Mouse (Mus musculus) limb, embryonic 10.5 days (tissue): Measurements from ENCODE around the gene Slc6a21. TPM values are rescaled to one million over a fixed set of nuclear protein-coding genes. Genes with fewer than 3 reads are reported as not detected.

Experiments used
- DNase-seq: peaks from one replicate; pipeline ENCODE4 v3.0.0-alpha.2; 2017; ENCODE audit warnings: low spot score
- H3K27ac ChIP-seq: fragments of 300-500 bp; sonication (generic); 2 replicates; pipeline ENCODE4 v1.5.1; 2016; ENCODE audit warnings: mild to moderate bottlenecking
- H3K27me3 ChIP-seq: fragments of 300-500 bp; sonication (generic); 2 replicates; pipeline ENCODE4 v1.6.1; 2016; ENCODE audit warnings: low read depth, mild to moderate bottlenecking; ENCODE audit not compliant: poor library complexity, severe bottlenecking
- H3K36me3 ChIP-seq: fragments of 300-500 bp; sonication (generic); 2 replicates; pipeline ENCODE4 v1.6.1; 2016; ENCODE audit warnings: mild to moderate bottlenecking, moderate library complexity
- H3K4me1 ChIP-seq: fragments of 300-500 bp; sonication (generic); 2 replicates; pipeline ENCODE4 v1.6.1; 2016
- H3K4me3 ChIP-seq: fragments of 300-500 bp; sonication (generic); 2 replicates; pipeline ENCODE4 v1.5.1; 2016; ENCODE audit warnings: mild to moderate bottlenecking, moderate library complexity
- H3K9me3 ChIP-seq: fragments of 300-500 bp; sonication (generic); replicated peaks from 2 replicates; pipeline ENCODE4 v1.6.1; 2016; ENCODE audit warnings: mild to moderate bottlenecking
- WGBS: fragments of 180-500 bp; shearing (Covaris S2); methylation state at CpG from one replicate; pipeline ENCODE4 v1.1.7; 2016; 5-methylcytosine and 5-hydroxymethylcytosine counted together
- polyA plus RNA-seq: library from polyadenylated mRNA; unstranded; fragments of >200 nt; fragmentation: Nextera tagmentation; extraction: Ambion mirVana; gene quantifications from 2 replicates; pipeline ENCODE4 v1.2.1, GENCODE M21; 2016

Gene Slc6a21
- polyA plus RNA-seq, 1 experiment from 2014 or later, result not detected

GRCm38 (mm10) chr7:45332685-45333425, 55.5 kb downstream of the Slc6a21 start:
- DNase-seq, result peak; percentile 57
- Histone ChIP-seq H3K4me1 (peaks cover 45% of the 10 kb centered on the region), H3K27ac (peak overlapping the region; percentile 85), H3K9me3 (no peaks in the 10 kb centered on the region), H3K36me3 (no peaks in the 10 kb centered on the region), H3K4me3 (peak overlapping the region; percentile 72), H3K27me3 (peaks cover 26% of the 10 kb centered on the region)
- 3% methylated on average over 22 of the region's 22 CpGs for WGBS

- H3K4me3 ChIP-seq, result peak within 1 kb of the TSS; percentile 72
- H3K27me3 ChIP-seq, result peaks cover 30% of the 10 kb centered on the region
- under 1% methylated on average over 38 of the region's 38 CpGs for WGBS
- peaks cover 51% of the 10 kb centered on the region for H3K4me1 ChIP-seq
- peak; percentile 89 for DNase-seq
- H3K27ac ChIP-seq, result peak within 1 kb of the TSS; percentile 85
- no peaks in the 10 kb centered on the region for H3K9me3 ChIP-seq
- no peaks in the 10 kb centered on the region for H3K36me3 ChIP-seq
Observed at GRCm38 (mm10) chr7:45333431-45333982, 56.2 kb downstream of the Slc6a21 start, which contains the start of gene Trpm4. Trpm4 (minus strand) TSS chr7:45333780.

DNA sequence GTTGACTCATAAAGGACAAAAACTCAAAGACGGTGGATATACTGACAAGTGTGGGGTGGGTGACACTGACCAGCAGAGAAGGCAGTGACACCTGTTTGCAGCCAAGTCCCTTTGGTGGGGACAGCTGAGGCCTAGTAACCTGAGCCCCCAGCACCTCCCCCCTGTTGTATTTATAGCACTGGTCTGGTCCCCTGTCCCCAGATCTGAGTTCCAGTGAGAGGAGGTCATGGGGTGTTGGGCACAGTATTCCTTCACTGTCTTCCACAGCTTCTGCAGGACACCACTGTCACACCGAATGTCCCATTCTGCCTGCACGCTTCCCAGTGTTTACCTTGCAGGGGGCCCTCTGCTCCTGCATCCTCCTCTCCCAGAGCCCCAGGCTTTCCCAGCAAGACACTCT, 57.3 kb downstream of the Slc6a21 start:
- no peak for DNase-seq
- H3K27ac ChIP-seq, result peak overlapping the region; percentile 50; the same call in 1 of the 2 replicates
- H3K4me3 ChIP-seq, result 0 out of 2 replicates have a peak overlapping the region, but pooled peaks have one; percentile 12
- peaks cover 62% of the 10 kb centered on the region for H3K4me1 ChIP-seq
- H3K9me3 ChIP-seq, result no peaks in the 10 kb centered on the region
- no peaks in the 10 kb centered on the region for H3K36me3 ChIP-seq
- 11% methylated on average over 3 of the region's 3 CpGs for WGBS
- H3K27me3 ChIP-seq, result peaks cover 35% of the 10 kb centered on the region

GRCm38 (mm10) chr7:45335056-45335455, 57.7 kb downstream of the Slc6a21 start, which contains the start of gene Hrc:
Hrc (plus strand) TSS chr7:45335290.
- Histone ChIP-seq H3K9me3 (no peaks in the 10 kb centered on the region), H3K36me3 (no peaks in the 10 kb centered on the region), H3K4me1 (peaks cover 67% of the 10 kb centered on the region), H3K27me3 (peaks cover 35% of the 10 kb centered on the region), H3K27ac (peak within 1 kb of the TSS; percentile 50; the same call in 1 of the 2 replicates), H3K4me3 (0 out of 2 replicates have a peak within 1 kb of the TSS, but pooled peaks have one; percentile 72)
- WGBS, result 30% methylated on average over 5 of the region's 5 CpGs
- DNase-seq, result no peak

GRCm38 (mm10) chr7:45336319-45336718, 59.0 kb downstream of the Slc6a21 start:
- Histone ChIP-seq H3K4me3 (no peak overlapping the region), H3K4me1 (peaks cover 79% of the 10 kb centered on the region)

DNA sequence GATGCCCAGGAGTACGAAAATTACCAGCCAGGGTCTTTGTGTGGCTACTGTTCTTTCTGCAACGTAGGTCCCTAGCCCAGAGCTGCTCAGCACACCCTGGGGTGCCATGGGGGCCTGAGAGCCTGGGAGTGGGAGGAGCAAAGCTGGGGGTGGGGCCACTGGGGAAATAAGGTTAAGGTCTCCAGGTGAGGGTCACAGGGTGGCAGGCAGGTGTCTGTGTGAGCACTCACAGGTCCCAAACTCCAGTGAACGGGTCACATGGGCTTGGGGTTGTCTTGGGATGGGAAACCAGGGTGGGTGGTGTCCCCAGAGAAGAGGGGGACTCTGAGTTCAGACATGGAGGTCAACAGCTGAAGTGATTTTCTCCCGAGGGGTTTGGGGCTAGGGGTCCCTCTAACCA, 60.2 kb downstream of the Slc6a21 start:
- DNase-seq, result no peak
- no peaks in the 10 kb centered on the region for H3K36me3 ChIP-seq
- peaks cover 33% of the 10 kb centered on the region for H3K27me3 ChIP-seq
- WGBS, result 16% methylated on average over 4 of the region's 4 CpGs
- H3K4me1 ChIP-seq, result peaks cover 76% of the 10 kb centered on the region
- H3K9me3 ChIP-seq, result no peaks in the 10 kb centered on the region
- no peak overlapping the region for H3K27ac ChIP-seq
- peak overlapping the region; percentile 69; the same call in 1 of the 2 replicates for H3K4me3 ChIP-seq

More at GRCm38 (mm10) chr7:45336319-45336718, 59.0 kb downstream of the Slc6a21 start:
- H3K27me3 ChIP-seq, result peaks cover 35% of the 10 kb centered on the region
- no peaks in the 10 kb centered on the region for H3K36me3 ChIP-seq
- no peaks in the 10 kb centered on the region for H3K9me3 ChIP-seq
- 91% methylated on average over 4 of the region's 4 CpGs for WGBS
- DNase-seq, result no peak
- no peak overlapping the region for H3K27ac ChIP-seq

DNA sequence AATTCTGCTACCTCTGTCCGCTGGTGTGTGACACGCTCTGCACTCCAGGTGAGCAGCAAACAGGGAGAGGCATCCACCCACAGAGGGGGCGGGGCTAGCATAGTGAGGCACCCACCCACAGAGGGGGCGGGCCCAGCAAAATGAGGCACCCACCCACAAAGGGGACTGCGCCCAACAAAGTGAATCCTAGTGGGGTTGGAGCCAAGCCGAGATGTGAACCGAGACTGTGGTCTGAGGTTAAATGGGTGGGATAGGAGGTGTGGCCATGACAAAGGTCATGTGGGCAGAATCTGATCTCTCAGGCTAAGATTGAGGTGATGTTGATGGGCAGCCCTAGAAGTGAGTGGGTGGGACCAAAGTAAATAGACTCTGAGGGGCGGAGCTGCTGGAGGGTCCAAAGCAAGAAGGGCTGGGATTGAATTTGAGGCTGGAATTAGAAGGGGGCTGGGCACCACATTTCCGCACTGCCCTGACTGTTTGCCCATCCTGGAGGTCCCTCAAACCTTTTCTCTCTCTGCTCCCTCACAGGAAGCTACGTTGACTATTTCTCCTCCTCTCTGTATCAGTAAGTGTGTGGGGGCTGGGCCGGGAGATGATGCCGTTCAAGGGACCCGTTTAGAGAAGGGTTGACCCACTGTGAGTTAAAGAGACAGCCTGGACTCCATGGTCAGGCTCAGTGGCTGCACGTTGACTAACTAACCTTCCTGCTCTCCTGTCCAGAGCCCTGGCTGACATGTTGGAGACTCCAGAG, 61.0 kb downstream of the Slc6a21 start:
- peaks cover 38% of the 10 kb centered on the region for H3K27me3 ChIP-seq
- no peaks in the 10 kb centered on the region for H3K36me3 ChIP-seq
- peak overlapping the region; percentile 69 for H3K4me3 ChIP-seq
- peak overlapping the region; percentile 87 for H3K27ac ChIP-seq
- peaks cover 68% of the 10 kb centered on the region for H3K4me1 ChIP-seq
- DNase-seq, result peak; percentile 49
- 2% methylated on average over 14 of the region's 14 CpGs for WGBS
- H3K9me3 ChIP-seq, result no peaks in the 10 kb centered on the region

Other genes with a start within 250 kb of the Slc6a21 start
- 16.3 and 18.1 TPM in 2 replicates for gene Prr12, start 224.6 kb upstream of the Slc6a21 start, polyA plus RNA-seq
- gene Nosip, start 215.1 kb upstream of the Slc6a21 start, polyA plus RNA-seq, result 80.4 and 81.2 TPM in 2 replicates
- gene Prrg2, start 214.8 kb upstream of the Slc6a21 start, polyA plus RNA-seq, result 16.8 and 24.8 TPM in 2 replicates
- gene Rcn3, start 185.3 kb upstream of the Slc6a21 start, polyA plus RNA-seq, result 175 and 210 TPM in 2 replicates
- 5.2 and 7.8 TPM in 2 replicates for gene Fcgrt, start 173.7 kb upstream of the Slc6a21 start, polyA plus RNA-seq
- gene Rps11, start 153.1 kb upstream of the Slc6a21 start, polyA plus RNA-seq, result 1,846 and 2,302 TPM in 2 replicates
- 1,210 and 1,327 TPM in 2 replicates for gene Rpl13a, start 148.8 kb upstream of the Slc6a21 start, polyA plus RNA-seq
- not detected in 2 replicates for gene Gm45713, start 141.3 kb upstream of the Slc6a21 start, polyA plus RNA-seq
- 1.4 and 1.5 TPM in 2 replicates for gene Flt3l, start 141.1 kb upstream of the Slc6a21 start, polyA plus RNA-seq
- gene Pih1d1, start 123.2 kb upstream of the Slc6a21 start, polyA plus RNA-seq, result 105 and 109 TPM in 2 replicates
- gene Aldh16a1, start 122.9 kb upstream of the Slc6a21 start, polyA plus RNA-seq, result 54.2 and 63.7 TPM in 2 replicates
- 0.06 TPM in 1 of 2 replicates, not detected in the other for gene Slc17a7, start 113.6 kb upstream of the Slc6a21 start, polyA plus RNA-seq
- gene Gfy, start 97.9 kb upstream of the Slc6a21 start, polyA plus RNA-seq, result not detected in 2 replicates
- not detected in 2 replicates for gene Pth2, start 96.5 kb upstream of the Slc6a21 start, polyA plus RNA-seq
- 0.45 and 0.68 TPM in 2 replicates for gene Ccdc155, start 72.6 kb upstream of the Slc6a21 start, polyA plus RNA-seq
- gene Dkkl1, start 65.4 kb upstream of the Slc6a21 start, polyA plus RNA-seq, result 0.21 and 0.41 TPM in 2 replicates
- gene Tead2, start 61.8 kb upstream of the Slc6a21 start, polyA plus RNA-seq, result 435 and 481 TPM in 2 replicates
- 1.1 and 1.2 TPM in 2 replicates for gene Cd37, start 38.4 kb upstream of the Slc6a21 start, polyA plus RNA-seq
- gene Slc6a16, start 36.4 kb upstream of the Slc6a21 start, polyA plus RNA-seq, result 0.24 and 0.49 TPM in 2 replicates
- 5.2 and 8.4 TPM in 2 replicates for gene Trpm4, start 56.3 kb downstream of the Slc6a21 start, polyA plus RNA-seq
- 0.24 and 0.39 TPM in 2 replicates for gene Hrc, start 57.8 kb downstream of the Slc6a21 start, polyA plus RNA-seq
- gene Ppfia3, start 89.5 kb downstream of the Slc6a21 start, polyA plus RNA-seq, result 2.4 and 5.3 TPM in 2 replicates
- gene Lin7b, start 93.1 kb downstream of the Slc6a21 start, polyA plus RNA-seq, result 0.40 and 0.64 TPM in 2 replicates
- gene Snrnp70, start 118.2 kb downstream of the Slc6a21 start, polyA plus RNA-seq, result 305 and 308 TPM in 2 replicates
- gene Kcna7, start 128.1 kb downstream of the Slc6a21 start, polyA plus RNA-seq, result 0.06 TPM in 1 of 2 replicates, not detected in the other
- gene Ntf5, start 136.2 kb downstream of the Slc6a21 start, polyA plus RNA-seq, result 2.1 and 2.2 TPM in 2 replicates
- not detected in 2 replicates for gene Lhb, start 143.3 kb downstream of the Slc6a21 start, polyA plus RNA-seq
- gene Gys1, start 157.3 kb downstream of the Slc6a21 start, polyA plus RNA-seq, result 42.6 and 44.9 TPM in 2 replicates
- 228 and 283 TPM in 2 replicates for gene Ruvbl2, start 160.6 kb downstream of the Slc6a21 start, polyA plus RNA-seq
- gene Ftl1, start 182.4 kb downstream of the Slc6a21 start, polyA plus RNA-seq, result 5,063 and 5,416 TPM in 2 replicates
- 248 and 297 TPM in 2 replicates for gene Bax, start 189.4 kb downstream of the Slc6a21 start, polyA plus RNA-seq
- gene Tulp2, start 204.4 kb downstream of the Slc6a21 start, polyA plus RNA-seq, result 1.8 and 2.2 TPM in 2 replicates
- not detected in 2 replicates for gene Gm45808, start 209.3 kb downstream of the Slc6a21 start, polyA plus RNA-seq
- 4.9 and 5.8 TPM in 2 replicates for gene Dhdh, start 211.3 kb downstream of the Slc6a21 start, polyA plus RNA-seq
- gene Nucb1, start 232.9 kb downstream of the Slc6a21 start, polyA plus RNA-seq, result 116 and 125 TPM in 2 replicates
- 22.4 and 25.7 TPM in 2 replicates for gene Ppp1r15a, start 248.8 kb downstream of the Slc6a21 start, polyA plus RNA-seq
- gene Plekha4, start 248.8 kb downstream of the Slc6a21 start, polyA plus RNA-seq, result 0.43 and 1.0 TPM in 2 replicates